Mouse (Mus musculus): ENCODE results near the gene Cblc. TPM values are rescaled to one million over a fixed set of nuclear protein-coding genes. Genes with fewer than 3 reads are reported as not detected.
"Not testable (repeated sequence)": the region's sequence is repeated elsewhere in the genome, so short reads cannot be mapped to it uniquely, and the experiment has no call there.

The Cblc gene
- polyA plus RNA-seq, 1 experiment = not detected

DNA sequence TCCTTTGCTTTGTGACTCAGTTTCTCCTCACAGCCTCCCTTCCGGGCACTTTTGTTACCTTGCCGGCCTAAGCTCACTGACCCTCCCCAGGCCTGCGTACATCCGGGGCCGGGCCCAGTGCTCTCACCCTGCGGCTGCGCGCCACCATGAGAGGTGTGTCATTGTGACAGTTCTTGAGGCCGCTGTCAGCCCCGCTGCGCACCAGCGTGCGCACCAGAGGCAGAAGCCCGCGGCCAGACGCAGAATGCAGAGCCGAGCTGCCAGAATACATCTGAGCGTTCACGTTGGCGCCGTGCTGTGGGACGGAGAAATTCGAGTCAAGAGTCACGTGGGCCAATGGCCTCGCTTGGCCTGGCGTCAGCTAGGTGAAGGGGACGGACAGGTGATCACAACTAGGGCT is 12.8 kb upstream of the Cblc start:
- Histone ChIP-seq H3K4me1 (peaks cover 44% of the 10 kb centered on the region), H3K9me3 (peaks cover 16% of the 10 kb centered on the region), H3K36me3 (replicated peaks; ENCODE audit: low read length) (peaks cover 84% of the 10 kb centered on the region), H3K27me3 (replicated peaks) (no peaks in the 10 kb centered on the region), H3K4me3 (replicated peaks) (no peak overlapping the region)
- TF ChIP-seq FLI1 (IDR thresholded peaks at IDR 0.05; ENCODE audit: low read length) (no peak), GATA1 (IDR thresholded peaks at IDR 0.05; ENCODE audit: borderline replicate concordance, low read length) (no peak)

- peaks cover 55% of the 10 kb centered on the region for H3K36me3 ChIP-seq (replicated peaks; ENCODE audit: low read length)
- peaks cover 3% of the 10 kb centered on the region for H3K27me3 ChIP-seq (replicated peaks)
- peaks cover 16% of the 10 kb centered on the region for H3K9me3 ChIP-seq
- peaks cover 37% of the 10 kb centered on the region for H3K4me1 ChIP-seq
- H3K4me3 ChIP-seq (replicated peaks) = no peak overlapping the region
- TF ChIP-seq FLI1 (IDR thresholded peaks at IDR 0.05; ENCODE audit: low read length) = no peak
- TF ChIP-seq GATA1 (IDR thresholded peaks at IDR 0.05; ENCODE audit: borderline replicate concordance, low read length) = no peak
Measured at GRCm38 (mm10) chr7:19806356-19806969, 9.9 kb upstream of the Cblc start.

- no peak for TF ChIP-seq GATA1 (IDR thresholded peaks at IDR 0.05; ENCODE audit: borderline replicate concordance, low read length)
- TF ChIP-seq FLI1 (IDR thresholded peaks at IDR 0.05; ENCODE audit: low read length) = no peak
- no peak overlapping the region for H3K4me3 ChIP-seq (replicated peaks)
- peaks cover 3% of the 10 kb centered on the region for H3K27me3 ChIP-seq (replicated peaks)
Measured at GRCm38 (mm10) chr7:19802995-19803394, 6.4 kb upstream of the Cblc start.

DNA sequence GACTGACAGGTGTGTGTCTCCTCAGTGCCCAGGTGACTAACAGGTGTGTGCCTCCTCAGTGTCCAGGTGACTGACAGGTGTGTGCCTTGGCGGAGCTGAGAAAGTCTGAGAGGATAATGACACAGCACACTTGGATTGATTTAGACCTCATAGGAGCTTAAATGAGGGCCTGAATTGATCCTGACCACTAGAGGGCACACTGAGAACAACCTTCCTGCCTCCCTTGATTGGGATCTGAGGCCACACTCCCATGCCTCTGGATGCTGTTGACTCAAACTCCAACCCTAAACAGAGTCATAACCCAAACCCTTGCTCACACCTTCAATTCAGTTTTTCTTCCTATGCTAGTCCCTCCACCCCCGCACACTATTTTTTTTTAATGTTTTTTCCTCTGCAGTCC is 4.2 kb upstream of the Cblc start:
- Histone ChIP-seq H3K36me3 (replicated peaks; ENCODE audit: low read length) (peaks cover 5% of the 10 kb centered on the region), H3K4me3 (replicated peaks) (no peak overlapping the region), H3K27me3 (replicated peaks) (peaks cover 19% of the 10 kb centered on the region), H3K4me1 (peaks cover 35% of the 10 kb centered on the region), H3K9me3 (peaks cover 5% of the 10 kb centered on the region)
- TF ChIP-seq FLI1 (IDR thresholded peaks at IDR 0.05; ENCODE audit: low read length) (no peak), GATA1 (IDR thresholded peaks at IDR 0.05; ENCODE audit: borderline replicate concordance, low read length) (no peak)

More at GRCm38 (mm10) chr7:19802995-19803394, 6.4 kb upstream of the Cblc start:
- H3K36me3 ChIP-seq (replicated peaks; ENCODE audit: low read length) = peaks cover 20% of the 10 kb centered on the region
- peaks cover 16% of the 10 kb centered on the region for H3K9me3 ChIP-seq
- H3K4me1 ChIP-seq = peaks cover 33% of the 10 kb centered on the region

- peaks cover 48% of the 10 kb centered on the region for H3K27me3 ChIP-seq (replicated peaks)
- no peaks in the 10 kb centered on the region for H3K9me3 ChIP-seq
- H3K4me3 ChIP-seq (replicated peaks) = no peak overlapping the region
- no peak for TF ChIP-seq FLI1 (IDR thresholded peaks at IDR 0.05; ENCODE audit: low read length)
- TF ChIP-seq GATA1 (IDR thresholded peaks at IDR 0.05; ENCODE audit: borderline replicate concordance, low read length) = no peak
- H3K4me1 ChIP-seq = peaks cover 17% of the 10 kb centered on the region
- no peaks in the 10 kb centered on the region for H3K36me3 ChIP-seq (replicated peaks; ENCODE audit: low read length)
Measured at GRCm38 (mm10) chr7:19796254-19796653, 355 bp downstream of the Cblc start.

DNA sequence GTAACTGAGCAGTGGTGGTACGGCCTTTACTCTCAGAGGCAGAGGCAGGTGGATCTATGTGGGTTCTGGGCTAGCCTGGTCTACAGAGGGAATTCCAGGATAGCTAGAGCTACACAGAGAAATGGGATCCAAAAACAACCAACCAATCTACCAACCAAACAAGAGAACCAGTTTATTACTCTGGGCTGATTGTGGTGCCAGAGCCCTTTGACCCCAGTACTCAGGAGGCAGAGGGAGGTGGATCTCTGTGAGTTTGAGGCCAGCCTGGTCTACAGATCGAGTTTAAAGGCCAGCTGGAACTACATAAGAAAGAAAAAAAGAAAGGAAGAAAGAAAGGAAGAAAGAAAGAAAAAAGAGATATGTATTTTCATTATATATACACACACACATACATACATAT is 1.4 kb downstream of the Cblc start:
- Histone ChIP-seq H3K4me3 (replicated peaks) (no peak overlapping the region), H3K36me3 (replicated peaks; ENCODE audit: low read length) (no peaks in the 10 kb centered on the region), H3K4me1 (peaks cover 15% of the 10 kb centered on the region), H3K27me3 (replicated peaks) (peaks cover 59% of the 10 kb centered on the region), H3K9me3 (no peaks in the 10 kb centered on the region)
- no peak for TF ChIP-seq FLI1 (IDR thresholded peaks at IDR 0.05; ENCODE audit: low read length)
- no peak for TF ChIP-seq GATA1 (IDR thresholded peaks at IDR 0.05; ENCODE audit: borderline replicate concordance, low read length)

GRCm38 (mm10) chr7:19792701-19793630 is 3.6 kb downstream of the Cblc start:
- no peaks in the 10 kb centered on the region for H3K36me3 ChIP-seq (replicated peaks; ENCODE audit: low read length)
- peaks cover 2% of the 10 kb centered on the region; the same call in 1 of the 2 replicates for H3K9me3 ChIP-seq
- TF ChIP-seq FLI1 (IDR thresholded peaks at IDR 0.05; ENCODE audit: low read length) (no peak), GATA1 (IDR thresholded peaks at IDR 0.05; ENCODE audit: borderline replicate concordance, low read length) (no peak)
- H3K27me3 ChIP-seq (replicated peaks) = peaks cover 78% of the 10 kb centered on the region
- H3K4me3 ChIP-seq (replicated peaks) = no peak overlapping the region
- H3K4me1 ChIP-seq = peaks cover 23% of the 10 kb centered on the region

GRCm38 (mm10) chr7:19791504-19791903 is 5.1 kb downstream of the Cblc start:
- Histone ChIP-seq H3K4me1 (peaks cover 16% of the 10 kb centered on the region), H3K27me3 (replicated peaks) (peaks cover 76% of the 10 kb centered on the region)
- H3K36me3 ChIP-seq (replicated peaks; ENCODE audit: low read length); H3K9me3 ChIP-seq; H3K4me3 ChIP-seq (replicated peaks): not testable (repeated sequence)

DNA sequence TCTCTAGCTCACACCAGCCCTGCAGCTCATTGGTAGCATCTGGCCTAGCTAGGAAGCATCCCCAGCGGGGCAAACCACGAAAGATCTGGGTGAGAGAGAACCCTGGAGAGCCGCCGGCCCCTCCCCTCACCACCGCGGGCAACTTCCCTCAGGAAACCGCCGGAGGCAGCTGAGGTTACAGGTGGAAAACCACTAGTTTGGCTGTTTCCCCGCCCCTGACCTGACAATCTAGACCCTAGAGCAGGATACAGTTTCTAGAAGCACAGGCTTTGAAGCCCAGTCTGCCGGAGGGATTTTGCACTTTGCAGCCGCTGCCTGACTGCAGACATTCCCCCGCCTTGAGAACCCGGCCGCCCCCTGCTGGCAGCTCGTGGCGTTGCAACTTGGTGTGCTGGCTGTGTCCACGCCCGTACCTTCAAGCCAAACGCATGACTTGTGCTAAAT is 6.7 kb downstream of the Cblc start:
- peaks cover 16% of the 10 kb centered on the region for H3K4me1 ChIP-seq
- peak overlapping the region; percentile 86 for H3K4me3 ChIP-seq (replicated peaks)
- no peaks in the 10 kb centered on the region for H3K36me3 ChIP-seq (replicated peaks; ENCODE audit: low read length)
- H3K27me3 ChIP-seq (replicated peaks) = peaks cover 80% of the 10 kb centered on the region
- TF ChIP-seq GATA1 (IDR thresholded peaks at IDR 0.05; ENCODE audit: borderline replicate concordance, low read length) = no peak
- TF ChIP-seq FLI1 (IDR thresholded peaks at IDR 0.05; ENCODE audit: low read length) = no peak
- peaks cover 4% of the 10 kb centered on the region; the same call in 1 of the 2 replicates for H3K9me3 ChIP-seq

Data from megakaryocyte, embryonic 14.5 days (primary cell).